Comparison of ENCODE assay signal across 8 mouse cellular contexts in the genomic region with DNA sequence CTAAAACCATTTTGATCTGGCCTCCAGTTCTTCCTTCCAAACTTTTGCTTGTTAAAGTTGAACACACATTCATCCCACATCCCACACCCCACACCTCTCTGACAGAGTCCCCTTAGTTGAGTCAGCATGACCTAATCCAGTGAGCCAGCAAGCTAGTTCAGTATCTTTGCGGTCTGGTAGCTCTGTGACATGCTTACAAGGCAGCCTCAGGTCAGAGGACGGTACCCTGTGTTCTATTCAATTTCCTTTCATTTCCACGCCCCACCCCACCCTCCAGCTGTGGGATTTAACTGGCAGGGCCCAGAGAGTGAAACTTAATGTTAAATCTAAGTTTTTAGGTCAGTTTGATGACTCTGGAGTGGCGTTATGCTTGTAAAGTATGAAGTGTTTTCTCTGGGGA.
DNase-seq lines count a peak whose midpoint lies in the region; ATAC-seq and TF ChIP-seq lines count a peak whose summit lies in the region.
"Had no signal": no experiment of that assay in that cellular context is flagged by ENCODE, and none has a peak within 500 bp of the region (broad histone marks: within the 10 kb centered on the region; RNA-seq: fewer than 3 reads in every experiment).

No protein-coding gene starts in this region.

- WGBS in liver, postnatal 0 days (ENCODE audit: insufficient replicate concordance), result 53% methylated on average over 4 of the region's 4 CpGs
- 68% methylated on average over 4 of the region's 4 CpGs for WGBS in liver, embryonic 11.5 days
- whole genome bisulfite sequencing in macrophage (ENCODE audit: missing documents), result 34% methylated on average over 4 of the region's 4 CpGs

- no peaks in the 10 kb centered on the region for H3K9me3 ChIP-seq in liver, postnatal 0 days (ENCODE audit: low read length)
- H3K9me3 ChIP-seq in liver, embryonic 11.5 days (ENCODE audit: control insufficient read depth, low read length), result no peaks in the 10 kb centered on the region

- no peak for TF ChIP-seq EP300 in liver, postnatal 0 days (IDR thresholded peaks at IDR 0.05; ENCODE audit: low read depth)

- no peak overlapping the region for H3K9ac ChIP-seq in liver, postnatal 0 days (replicated peaks)
- no peak overlapping the region for H3K9ac ChIP-seq in liver, embryonic 11.5 days (ENCODE audit: low read depth, low read length)

- ATAC-seq in liver, postnatal 0 days, result peak; percentile 41; the same call in 1 of the 2 replicates
- no peak for ATAC-seq in liver, embryonic 11.5 days (replicated peaks; ENCODE audit: low FRiP score)
- no peak for ATAC-seq in cerebellum, adult (ENCODE audit: insufficient number of reproducible peaks, low FRiP score, low TSS enrichment)

- peaks cover 96% of the 10 kb centered on the region for H3K79me2 ChIP-seq in macrophage (ENCODE audit: inconsistent target)

- TF ChIP-seq CTCF in liver, postnatal 0 days (IDR thresholded peaks at IDR 0.05; ENCODE audit: low read depth), result no peak

- H3K36me3 ChIP-seq in liver, postnatal 0 days (replicated peaks; ENCODE audit: insufficient read depth, low read length), result no peaks in the 10 kb centered on the region
- H3K36me3 ChIP-seq in liver, embryonic 11.5 days (ENCODE audit: control insufficient read depth, insufficient read depth, low read length), result no peaks in the 10 kb centered on the region
- H3K36me3 ChIP-seq in macrophage (ENCODE audit: inconsistent target), result no peaks in the 10 kb centered on the region

- no peaks in the 10 kb centered on the region for H3K27me3 ChIP-seq in liver, postnatal 0 days (ENCODE audit: insufficient read depth, low read length)
- H3K27me3 ChIP-seq in liver, embryonic 11.5 days (replicated peaks; ENCODE audit: control insufficient read depth, insufficient read depth, low read length), result no peaks in the 10 kb centered on the region

- peak overlapping the region; percentile 39; the same call in 1 of the 2 replicates for H3K27ac ChIP-seq in liver, postnatal 0 days (ENCODE audit: low read depth)
- H3K27ac ChIP-seq in liver, embryonic 11.5 days (ENCODE audit: low read depth, low read length), result no peak overlapping the region
- peak overlapping the region; percentile 83 for H3K27ac ChIP-seq in macrophage

- intact Hi-C loops in heart, postnatal 36 days (cut with DNase I), result no loop called here

- no peak overlapping the region for H3K4me2 ChIP-seq in liver, postnatal 0 days (ENCODE audit: low read depth, low read length)
- H3K4me2 ChIP-seq in liver, embryonic 11.5 days, result no peak overlapping the region
- H3K4me2 ChIP-seq: midbrain, embryonic 11.5 days had no signal

- no peak for DNase-seq in liver, postnatal 0 days
- no peak for DNase-seq in liver, embryonic 11.5 days (ENCODE audit: low spot score)
- peak; percentile 25 to 52 for DNase-seq in adrenal gland, postnatal 36 days
- peak; percentile 54 to 63 for DNase-seq in heart, postnatal 36 days
- DNase-seq in embryo, embryonic 10.5 days (ENCODE audit: low spot score), result no peak

- no peaks in the 10 kb centered on the region for H3K4me1 ChIP-seq in liver, postnatal 0 days (ENCODE audit: insufficient read depth)
- H3K4me1 ChIP-seq in liver, embryonic 11.5 days (replicated peaks; ENCODE audit: control insufficient read depth, insufficient read depth, low read length), result no peaks in the 10 kb centered on the region

- H3K4me3 ChIP-seq in liver, postnatal 0 days (ENCODE audit: low read depth, low read length), result no peak overlapping the region
- no peak overlapping the region for H3K4me3 ChIP-seq in liver, embryonic 11.5 days (ENCODE audit: low read depth, low read length)
- H3K4me3 ChIP-seq in macrophage (ENCODE audit: inconsistent target), result no peak overlapping the region

Comparison
In these comparisons a context has a peak if more than half of its experiments do, and no peak if none do; other contexts are left out.
1. DNase-seq: peak in adrenal gland, postnatal 36 days (2 of 2) and heart, postnatal 36 days (2 of 2); none in liver, postnatal 0 days (single experiment), liver, embryonic 11.5 days (single experiment) and embryo, embryonic 10.5 days (single experiment).